Mouse (Mus musculus) forebrain, embryonic 12.5 days (tissue): ENCODE measurements at regions not wholly inside any gene's neighbourhood (a gene's known extent, or its start where the extent isn't known, plus 50 kb on each side); places are given as distances from the start of the nearest gene placed in this dataset.

Experiments used
- ATAC-seq: fragments of 200-750 bp; cut with Nextera tagmentation; 2 replicates; pipeline ENCODE4 v1.8.0; 2017; ENCODE audit warnings: moderate TSS enrichment; ENCODE audit not compliant: low FRiP score
- H3K27ac ChIP-seq: fragments of 300-500 bp; sonication (generic); 2 replicates; pipeline ENCODE4 v1.5.1; 2016; ENCODE audit warnings: mild to moderate bottlenecking
- H3K27me3 ChIP-seq: fragments of 300-500 bp; sonication (generic); 2 replicates; pipeline ENCODE4 v1.6.1; 2016; ENCODE audit warnings: mild to moderate bottlenecking
- H3K36me3 ChIP-seq: fragments of 300-500 bp; sonication (generic); replicated peaks from 2 replicates; pipeline ENCODE4 v1.6.1; 2016; ENCODE audit warnings: mild to moderate bottlenecking
- H3K4me1 ChIP-seq: fragments of 300-500 bp; sonication (generic); 2 replicates; pipeline ENCODE4 v1.6.1; 2016
- H3K4me2 ChIP-seq: fragments of 300-500 bp; sonication (generic); 2 replicates; pipeline ENCODE4 v1.6.1; 2016; ENCODE audit warnings: mild to moderate bottlenecking, moderate library complexity
- H3K4me3 ChIP-seq: fragments of 300-500 bp; sonication (generic); replicated peaks from 2 replicates; pipeline ENCODE4 v1.5.1; 2016; ENCODE audit warnings: mild to moderate bottlenecking
- H3K9ac ChIP-seq: fragments of 300-500 bp; sonication (generic); 2 replicates; pipeline ENCODE4 v1.6.1; 2016; ENCODE audit warnings: mild to moderate bottlenecking
- H3K9me3 ChIP-seq: fragments of 300-500 bp; sonication (generic); 2 replicates; pipeline ENCODE4 v1.6.1; 2016
- WGBS: fragments of 180-500 bp; shearing (Covaris S2); methylation state at CpG from one replicate; pipeline ENCODE4 v1.1.7; 2016; 5-methylcytosine and 5-hydroxymethylcytosine counted together

- ATAC-seq, result no peak; the same call in 1 of the 2 replicates
- H3K4me2 ChIP-seq, result no peak overlapping the region
Observed at GRCm38 (mm10) chr7:135863581-135864426, 147.6 kb upstream of the Mki67 start.

GRCm38 (mm10) chr7:135870981-135871380, 154.8 kb upstream of the Mki67 start:
- WGBS, result 88% methylated on average over 6 of the region's 6 CpGs
- Histone ChIP-seq H3K27ac (no peak overlapping the region), H3K9ac (no peak overlapping the region), H3K36me3 (no peaks in the 10 kb centered on the region), H3K4me1 (no peaks in the 10 kb centered on the region), H3K27me3 (no peaks in the 10 kb centered on the region), H3K9me3 (no peaks in the 10 kb centered on the region), H3K4me3 (no peak overlapping the region), H3K4me2 (no peak overlapping the region)
- no peak for ATAC-seq

More at GRCm38 (mm10) chr7:135863581-135864426, 147.6 kb upstream of the Mki67 start:
- Histone ChIP-seq H3K36me3 (no peaks in the 10 kb centered on the region), H3K4me3 (no peak overlapping the region), H3K9ac (no peak overlapping the region), H3K4me1 (peaks cover 22% of the 10 kb centered on the region; the same call in 1 of the 2 replicates), H3K27me3 (peaks cover 7% of the 10 kb centered on the region), H3K27ac (0 out of 2 replicates have a peak overlapping the region, but pooled peaks have one; percentile 36), H3K9me3 (no peaks in the 10 kb centered on the region)
- 42% methylated on average over 22 of the region's 22 CpGs for WGBS

GRCm38 (mm10) chr7:135877091-135877874, 161.1 kb upstream of the Mki67 start:
- no peak overlapping the region for H3K27ac ChIP-seq
- no peaks in the 10 kb centered on the region for H3K4me1 ChIP-seq
- WGBS, result 88% methylated on average over 6 of the region's 6 CpGs
- H3K9ac ChIP-seq, result no peak overlapping the region
- no peaks in the 10 kb centered on the region for H3K9me3 ChIP-seq
- no peak for ATAC-seq
- H3K4me3 ChIP-seq, result no peak overlapping the region
- no peaks in the 10 kb centered on the region for H3K36me3 ChIP-seq
- H3K4me2 ChIP-seq, result no peak overlapping the region
- H3K27me3 ChIP-seq, result 0 out of 2 replicates have a peak, but pooled peaks cover 4% of the 10 kb centered on the region

- Histone ChIP-seq H3K9ac (no peak overlapping the region), H3K4me1 (no peaks in the 10 kb centered on the region), H3K27me3 (0 out of 2 replicates have a peak, but pooled peaks cover 4% of the 10 kb centered on the region), H3K27ac (no peak overlapping the region), H3K4me2 (no peak overlapping the region), H3K9me3 (no peaks in the 10 kb centered on the region), H3K4me3 (no peak overlapping the region), H3K36me3 (no peaks in the 10 kb centered on the region)
- ATAC-seq, result no peak
- 88% methylated on average over 3 of the region's 3 CpGs for WGBS
Observed at GRCm38 (mm10) chr7:135878750-135879149, 162.6 kb upstream of the Mki67 start.

- Histone ChIP-seq H3K9ac (no peak overlapping the region), H3K27ac (no peak overlapping the region), H3K9me3 (no peaks in the 10 kb centered on the region), H3K36me3 (no peaks in the 10 kb centered on the region), H3K4me1 (no peaks in the 10 kb centered on the region), H3K4me3 (no peak overlapping the region), H3K27me3 (0 out of 2 replicates have a peak, but pooled peaks cover 4% of the 10 kb centered on the region), H3K4me2 (no peak overlapping the region)
- WGBS, result 88% methylated on average over 9 of the region's 9 CpGs
- ATAC-seq, result no peak
Observed at GRCm38 (mm10) chr7:135880446-135880845, 164.3 kb upstream of the Mki67 start.

GRCm38 (mm10) chr7:135882306-135882705, 166.1 kb upstream of the Mki67 start:
- 90% methylated on average over 4 of the region's 4 CpGs for WGBS
- peaks cover 4% of the 10 kb centered on the region; the same call in 1 of the 2 replicates for H3K27me3 ChIP-seq

GRCm38 (mm10) chr7:135888598-135888997, 172.4 kb upstream of the Mki67 start:
- Histone ChIP-seq H3K4me3 (0 out of 2 replicates have a peak overlapping the region, but pooled peaks have one; percentile 5), H3K27me3 (peaks cover 3% of the 10 kb centered on the region), H3K36me3 (no peaks in the 10 kb centered on the region), H3K4me2 (peak overlapping the region; percentile 41), H3K9ac (peak overlapping the region; percentile 21; the same call in 1 of the 2 replicates), H3K4me1 (peaks cover 19% of the 10 kb centered on the region), H3K27ac (peak overlapping the region; percentile 36; the same call in 1 of the 2 replicates), H3K9me3 (0 out of 2 replicates have a peak, but pooled peaks cover 3% of the 10 kb centered on the region)
- ATAC-seq, result peak; percentile 55; the same call in 1 of the 2 replicates
- WGBS, result 15% methylated on average over 3 of the region's 3 CpGs

More at GRCm38 (mm10) chr7:135882306-135882705, 166.1 kb upstream of the Mki67 start:
- H3K9me3 ChIP-seq, result no peaks in the 10 kb centered on the region
- no peak overlapping the region for H3K9ac ChIP-seq
- H3K4me1 ChIP-seq, result no peaks in the 10 kb centered on the region; the same call in 1 of the 2 replicates
- H3K4me2 ChIP-seq, result no peak overlapping the region
- H3K36me3 ChIP-seq, result no peaks in the 10 kb centered on the region
- H3K27ac ChIP-seq, result no peak overlapping the region
- no peak overlapping the region for H3K4me3 ChIP-seq
- ATAC-seq, result no peak

- peak overlapping the region; percentile 36; the same call in 1 of the 2 replicates for H3K27ac ChIP-seq
Observed at GRCm38 (mm10) chr7:135889016-135889726, 173.0 kb upstream of the Mki67 start.

GRCm38 (mm10) chr7:135898876-135899275, 182.7 kb upstream of the Mki67 start:
- no peak overlapping the region for H3K9ac ChIP-seq
- WGBS, result 88% methylated on average over 2 of the region's 2 CpGs
- H3K36me3 ChIP-seq, result no peaks in the 10 kb centered on the region
- H3K9me3 ChIP-seq, result no peaks in the 10 kb centered on the region
- H3K27ac ChIP-seq, result no peak overlapping the region
- H3K27me3 ChIP-seq, result no peaks in the 10 kb centered on the region
- H3K4me2 ChIP-seq, result no peak overlapping the region
- H3K4me1 ChIP-seq, result no peaks in the 10 kb centered on the region
- no peak for ATAC-seq
- H3K4me3 ChIP-seq, result no peak overlapping the region

More at GRCm38 (mm10) chr7:135889016-135889726, 173.0 kb upstream of the Mki67 start:
- Histone ChIP-seq H3K9me3 (0 out of 2 replicates have a peak, but pooled peaks cover 3% of the 10 kb centered on the region), H3K4me2 (peak overlapping the region; percentile 41), H3K4me1 (peaks cover 19% of the 10 kb centered on the region), H3K4me3 (peak overlapping the region; percentile 5; the same call in 1 of the 2 replicates), H3K36me3 (no peaks in the 10 kb centered on the region), H3K9ac (peak overlapping the region; percentile 21; the same call in 1 of the 2 replicates), H3K27me3 (peaks cover 3% of the 10 kb centered on the region)
- 8% methylated on average over 17 of the region's 17 CpGs for WGBS
- ATAC-seq, result peak; percentile 51

- Histone ChIP-seq H3K9ac (no peak overlapping the region), H3K9me3 (no peaks in the 10 kb centered on the region), H3K4me3 (no peak overlapping the region), H3K36me3 (no peaks in the 10 kb centered on the region), H3K4me2 (no peak overlapping the region), H3K27ac (no peak overlapping the region), H3K27me3 (no peaks in the 10 kb centered on the region), H3K4me1 (no peaks in the 10 kb centered on the region)
- ATAC-seq, result no peak
- 92% methylated on average over 5 of the region's 5 CpGs for WGBS
Observed at GRCm38 (mm10) chr7:135899765-135900164, 183.6 kb upstream of the Mki67 start.

- no peak overlapping the region for H3K9ac ChIP-seq
- no peak overlapping the region for H3K4me2 ChIP-seq
- H3K4me1 ChIP-seq, result no peaks in the 10 kb centered on the region
- no peak overlapping the region for H3K4me3 ChIP-seq
- no peaks in the 10 kb centered on the region for H3K9me3 ChIP-seq
- ATAC-seq, result no peak
- 62% methylated on average over 10 of the region's 10 CpGs for whole genome bisulfite sequencing
- H3K27me3 ChIP-seq, result no peaks in the 10 kb centered on the region
- H3K27ac ChIP-seq, result no peak overlapping the region
- H3K36me3 ChIP-seq, result no peaks in the 10 kb centered on the region
Observed at GRCm38 (mm10) chr7:135900861-135901321, 184.7 kb upstream of the Mki67 start.
